Mouse (Mus musculus): ENCODE measurements around the gene Pts. TPM values are rescaled to one million over a fixed set of nuclear protein-coding genes. Genes with fewer than 3 reads are reported as not detected.
A peak's percentile ranks its signal among the peaks of the same experiment; 100 is the strongest.

The Pts gene
- polyA plus RNA-seq, 1 experiment from 2014 or later: 83.6 TPM

DNA sequence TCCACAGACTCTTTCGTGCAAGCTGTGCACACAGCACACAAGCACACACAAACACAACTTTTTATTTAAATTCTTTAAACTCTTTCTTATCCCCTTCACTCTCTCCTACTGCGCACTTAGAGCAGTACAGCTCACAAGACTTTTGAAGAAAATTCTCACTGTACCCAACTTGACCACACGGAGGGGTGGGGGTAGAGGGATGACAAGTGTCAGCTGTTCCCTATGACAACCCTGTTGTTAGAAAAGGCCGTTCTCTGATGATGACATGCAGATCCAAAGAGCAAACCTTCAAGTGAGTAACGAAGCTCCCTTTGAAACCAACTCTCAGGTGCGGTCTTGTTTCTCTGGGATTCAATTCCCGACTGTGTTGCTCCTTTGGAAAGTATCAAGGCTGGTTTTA, 664 bp downstream of the Pts start:
- Histone ChIP-seq H3K36me3 (0 out of 2 replicates have a peak, but pooled peaks cover 4% of the 10 kb centered on the region), H3K27me3 (no peaks in the 10 kb centered on the region), H3K9me3 (replicated peaks) (no peaks in the 10 kb centered on the region), H3K4me1 (replicated peaks) (peaks cover 15% of the 10 kb centered on the region), H3K4me2 (peak overlapping the region; percentile 86), H3K4me3 (peak overlapping the region; percentile 98), H3K27ac (no peak overlapping the region), H3K9ac (peak overlapping the region; percentile 86)
- 32% methylated on average over 7 of the region's 7 CpGs for WGBS
- no peak for ATAC-seq (replicated peaks; ENCODE audit: insufficient number of reproducible peaks, insufficient read depth, low FRiP score, low read depth)

DNA sequence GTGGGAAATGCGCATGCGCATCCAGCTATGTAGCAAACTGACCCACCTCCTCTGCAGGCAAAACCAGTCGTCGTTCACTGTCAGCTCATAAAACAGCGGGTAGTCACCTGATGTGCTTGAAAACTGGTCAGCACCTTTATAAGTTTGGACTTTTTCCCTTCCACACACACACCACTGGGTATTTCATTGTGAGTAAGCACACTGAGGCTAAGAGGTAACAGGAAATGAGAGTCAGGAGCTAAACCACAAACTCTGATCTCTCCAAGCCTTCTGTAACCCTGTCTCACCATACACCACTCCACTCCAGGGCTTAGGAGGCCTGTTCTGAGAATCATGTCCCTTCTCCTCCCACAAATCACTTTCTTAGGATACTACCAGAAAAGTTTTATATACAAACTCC, 2.9 kb downstream of the Pts start:
- 78% methylated on average over 5 of the region's 5 CpGs for WGBS
- H3K4me3 ChIP-seq: no peak overlapping the region
- ATAC-seq (replicated peaks; ENCODE audit: insufficient number of reproducible peaks, insufficient read depth, low FRiP score, low read depth): no peak
- no peaks in the 10 kb centered on the region for H3K27me3 ChIP-seq
- H3K27ac ChIP-seq: no peak overlapping the region
- H3K36me3 ChIP-seq: peaks cover 17% of the 10 kb centered on the region; the same call in 1 of the 2 replicates
- H3K9ac ChIP-seq: no peak overlapping the region
- H3K4me1 ChIP-seq (replicated peaks): peaks cover 15% of the 10 kb centered on the region
- no peak overlapping the region for H3K4me2 ChIP-seq
- H3K9me3 ChIP-seq (replicated peaks): no peaks in the 10 kb centered on the region

DNA sequence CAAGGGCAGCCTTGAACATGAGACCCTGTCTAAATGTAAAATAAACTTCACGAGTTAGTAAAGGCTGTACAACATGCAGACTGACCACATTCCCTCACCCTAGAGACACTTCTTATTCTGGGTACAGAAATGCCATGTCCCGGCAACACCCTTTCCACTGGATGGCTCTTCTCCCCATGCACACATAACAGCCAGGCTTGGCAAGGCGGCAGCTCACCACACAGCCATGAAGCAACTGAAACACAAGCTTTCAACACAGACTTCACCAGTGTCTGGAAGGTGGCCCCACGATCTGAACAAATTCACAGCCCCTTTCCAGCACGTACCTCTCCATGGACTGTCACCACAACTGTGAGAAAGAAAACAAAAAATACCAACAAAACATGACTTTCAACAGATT, 3.6 kb downstream of the Pts start:
- H3K27me3 ChIP-seq: no peaks in the 10 kb centered on the region
- no peak for ATAC-seq (replicated peaks; ENCODE audit: insufficient number of reproducible peaks, insufficient read depth, low FRiP score, low read depth)
- H3K9me3 ChIP-seq (replicated peaks): no peaks in the 10 kb centered on the region
- 85% methylated on average over 5 of the region's 5 CpGs for WGBS
- peaks cover 15% of the 10 kb centered on the region for H3K4me1 ChIP-seq (replicated peaks)
- H3K4me3 ChIP-seq: no peak overlapping the region
- H3K36me3 ChIP-seq: peaks cover 17% of the 10 kb centered on the region; the same call in 1 of the 2 replicates
- no peak overlapping the region for H3K27ac ChIP-seq
- H3K4me2 ChIP-seq: no peak overlapping the region
- H3K9ac ChIP-seq: no peak overlapping the region

DNA sequence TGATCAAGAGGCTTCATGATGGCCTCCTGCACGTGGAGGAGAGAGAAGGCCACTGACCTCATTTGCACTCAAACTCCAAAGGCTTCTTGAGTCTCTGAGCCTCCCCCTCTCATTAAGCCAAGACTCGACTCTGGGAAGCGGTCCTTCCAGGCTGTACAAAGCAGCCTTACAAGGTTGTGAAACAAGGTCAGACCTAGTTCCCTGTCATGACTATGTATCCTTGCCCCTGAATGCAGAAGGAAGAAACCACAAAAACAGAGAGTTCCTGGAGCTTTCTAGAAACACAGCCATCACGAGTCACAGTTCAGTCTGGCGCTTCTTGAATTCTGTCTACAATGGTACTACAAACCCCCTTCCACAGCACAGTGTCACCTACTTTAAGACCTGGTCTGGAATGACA, 6.0 kb downstream of the Pts start:
- Histone ChIP-seq H3K27ac (no peak overlapping the region), H3K27me3 (no peaks in the 10 kb centered on the region), H3K4me3 (no peak overlapping the region), H3K4me1 (replicated peaks) (peaks cover 10% of the 10 kb centered on the region), H3K9me3 (replicated peaks) (no peaks in the 10 kb centered on the region), H3K4me2 (no peak overlapping the region), H3K9ac (no peak overlapping the region), H3K36me3 (peaks cover 17% of the 10 kb centered on the region; the same call in 1 of the 2 replicates)
- 81% methylated on average over 5 of the region's 5 CpGs for WGBS
- ATAC-seq (replicated peaks; ENCODE audit: insufficient number of reproducible peaks, insufficient read depth, low FRiP score, low read depth): no peak

DNA sequence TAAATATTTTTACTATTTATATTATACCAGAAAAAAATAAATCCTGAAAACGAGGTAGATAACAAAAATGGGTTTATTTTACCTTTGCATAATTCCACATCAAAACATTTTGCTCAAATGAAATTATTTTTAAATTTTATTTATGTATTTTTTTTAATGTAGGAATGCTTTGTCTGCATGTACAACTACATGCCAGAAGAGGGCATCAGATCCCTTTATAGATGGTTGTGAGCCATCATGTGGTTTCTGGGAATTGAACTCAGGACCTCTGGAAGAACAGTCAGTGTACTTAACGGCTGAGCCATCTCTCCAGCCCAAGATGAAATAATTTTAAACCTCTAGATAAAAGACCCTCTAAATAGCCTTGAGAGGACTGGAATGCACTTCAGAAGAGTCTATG, 7.0 kb downstream of the Pts start:
- no peak for ATAC-seq (replicated peaks; ENCODE audit: insufficient number of reproducible peaks, insufficient read depth, low FRiP score, low read depth)
- Histone ChIP-seq H3K4me2 (no peak overlapping the region), H3K27ac (no peak overlapping the region), H3K4me3 (no peak overlapping the region), H3K4me1 (replicated peaks) (peaks cover under 1% of the 10 kb centered on the region; the same call in 1 of the 2 replicates), H3K27me3 (no peaks in the 10 kb centered on the region), H3K36me3 (peaks cover 17% of the 10 kb centered on the region; the same call in 1 of the 2 replicates), H3K9me3 (replicated peaks) (no peaks in the 10 kb centered on the region), H3K9ac (no peak overlapping the region)
- WGBS: 49% methylated on average over 2 of the region's 2 CpGs

DNA sequence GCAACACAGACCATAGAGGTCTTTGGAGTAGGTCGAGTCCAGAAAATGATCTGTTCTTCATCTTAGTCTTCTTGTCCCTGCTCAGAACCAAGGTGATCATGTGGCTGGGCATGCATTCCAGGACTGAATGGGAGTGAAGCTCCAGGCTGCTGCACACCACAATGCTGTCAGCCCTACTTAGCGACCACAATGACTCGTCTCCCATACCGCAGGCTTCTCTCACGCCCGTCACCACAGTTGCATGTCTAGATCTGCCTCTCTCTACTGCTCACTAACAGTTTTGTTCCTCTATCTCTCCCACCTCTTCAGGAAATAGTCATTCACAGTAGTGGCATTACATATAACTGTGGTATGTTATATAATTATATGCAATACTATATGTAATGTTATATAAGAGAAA, 7.8 kb downstream of the Pts start:
- WGBS: 69% methylated on average over 6 of the region's 6 CpGs
- no peak overlapping the region for H3K27ac ChIP-seq
- H3K9me3 ChIP-seq (replicated peaks): no peaks in the 10 kb centered on the region
- H3K4me2 ChIP-seq: no peak overlapping the region
- H3K4me3 ChIP-seq: no peak overlapping the region
- H3K36me3 ChIP-seq: peaks cover 17% of the 10 kb centered on the region; the same call in 1 of the 2 replicates
- no peaks in the 10 kb centered on the region for H3K4me1 ChIP-seq (replicated peaks)
- no peak for ATAC-seq (replicated peaks; ENCODE audit: insufficient number of reproducible peaks, insufficient read depth, low FRiP score, low read depth)
- no peaks in the 10 kb centered on the region for H3K27me3 ChIP-seq
- no peak overlapping the region for H3K9ac ChIP-seq

DNA sequence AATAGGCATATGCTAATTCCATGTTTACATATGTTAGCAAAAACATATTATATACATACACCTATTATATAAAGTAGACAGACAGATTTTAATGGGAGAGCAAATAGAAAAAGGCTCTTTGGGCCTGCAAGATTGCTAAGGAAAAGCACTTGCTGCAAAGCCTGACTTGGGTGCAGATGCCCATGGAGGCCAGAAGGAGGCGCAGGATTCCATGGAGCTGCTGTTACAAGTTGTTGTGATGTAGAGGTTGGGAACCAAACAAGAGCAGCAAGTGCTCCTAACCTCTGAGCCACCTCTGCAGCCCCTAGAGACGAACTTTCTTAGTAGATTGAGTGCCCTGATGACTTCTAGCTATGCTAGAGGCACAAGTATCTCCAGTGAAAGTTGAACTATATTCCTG, 9.7 kb downstream of the Pts start:
- no peak overlapping the region for H3K27ac ChIP-seq
- WGBS: 15% methylated on average over 2 of the region's 2 CpGs
- ATAC-seq (replicated peaks; ENCODE audit: insufficient number of reproducible peaks, insufficient read depth, low FRiP score, low read depth): no peak
- no peak overlapping the region for H3K9ac ChIP-seq
- H3K4me3 ChIP-seq: no peak overlapping the region
- H3K4me1 ChIP-seq (replicated peaks): no peaks in the 10 kb centered on the region
- H3K36me3 ChIP-seq: peaks cover 13% of the 10 kb centered on the region; the same call in 1 of the 2 replicates
- no peak overlapping the region for H3K4me2 ChIP-seq
- H3K27me3 ChIP-seq: no peaks in the 10 kb centered on the region
- no peaks in the 10 kb centered on the region for H3K9me3 ChIP-seq (replicated peaks)

DNA sequence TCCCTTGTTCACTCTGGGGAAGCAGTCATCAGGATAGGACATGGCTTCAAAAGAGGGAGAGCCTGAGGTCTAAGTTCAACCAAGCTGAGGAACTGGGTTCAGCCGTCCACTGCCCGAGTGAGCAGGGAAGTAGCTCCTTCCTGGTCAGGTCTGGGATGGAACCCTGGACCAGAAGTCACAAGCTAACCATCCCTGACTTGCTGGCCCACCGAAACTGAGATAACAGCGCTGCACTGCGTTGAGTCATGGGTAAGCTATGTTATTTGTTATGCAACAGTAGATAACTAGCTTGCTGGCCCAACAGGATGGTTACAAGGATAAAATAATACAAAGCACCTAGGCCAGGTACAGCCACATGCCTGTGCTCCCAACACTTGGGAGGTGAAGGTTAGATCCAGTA, 13.1 kb downstream of the Pts start:
- Histone ChIP-seq H3K4me2 (no peak overlapping the region), H3K9ac (no peak overlapping the region), H3K4me1 (replicated peaks) (no peaks in the 10 kb centered on the region), H3K36me3 (no peaks in the 10 kb centered on the region; the same call in 1 of the 2 replicates), H3K27ac (no peak overlapping the region), H3K9me3 (replicated peaks) (no peaks in the 10 kb centered on the region), H3K4me3 (no peak overlapping the region), H3K27me3 (no peaks in the 10 kb centered on the region)
- no peak for ATAC-seq (replicated peaks; ENCODE audit: insufficient number of reproducible peaks, insufficient read depth, low FRiP score, low read depth)
- WGBS: 53% methylated on average over 5 of the region's 5 CpGs

DNA sequence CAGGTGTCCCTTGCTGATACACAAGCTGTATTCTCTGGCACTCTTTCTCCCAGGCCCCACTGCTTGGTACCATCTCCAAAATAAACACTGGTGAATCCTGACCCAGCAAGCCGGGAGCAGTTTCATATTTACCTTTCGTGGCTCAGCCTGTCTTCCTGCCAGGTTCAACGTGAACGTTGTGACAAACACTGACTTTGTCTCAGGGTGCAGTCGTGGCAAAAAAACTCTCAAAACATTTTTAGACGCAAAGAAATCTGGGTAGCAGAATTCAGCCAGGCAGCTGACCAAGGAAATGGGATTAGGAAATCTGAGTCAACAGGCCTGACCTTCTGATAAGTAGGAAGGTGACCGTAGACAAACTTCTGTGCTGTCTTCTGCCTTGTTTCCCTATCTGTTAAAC, 21.0 kb downstream of the Pts start:
- no peak for ATAC-seq (replicated peaks; ENCODE audit: insufficient number of reproducible peaks, insufficient read depth, low FRiP score, low read depth)
- no peak overlapping the region for H3K27ac ChIP-seq
- no peak overlapping the region for H3K9ac ChIP-seq
- H3K9me3 ChIP-seq (replicated peaks): no peaks in the 10 kb centered on the region
- no peaks in the 10 kb centered on the region for H3K27me3 ChIP-seq
- H3K4me2 ChIP-seq: no peak overlapping the region
- 44% methylated on average over 7 of the region's 7 CpGs for WGBS
- no peak overlapping the region for H3K4me3 ChIP-seq
- H3K36me3 ChIP-seq: no peaks in the 10 kb centered on the region
- no peaks in the 10 kb centered on the region for H3K4me1 ChIP-seq (replicated peaks)

DNA sequence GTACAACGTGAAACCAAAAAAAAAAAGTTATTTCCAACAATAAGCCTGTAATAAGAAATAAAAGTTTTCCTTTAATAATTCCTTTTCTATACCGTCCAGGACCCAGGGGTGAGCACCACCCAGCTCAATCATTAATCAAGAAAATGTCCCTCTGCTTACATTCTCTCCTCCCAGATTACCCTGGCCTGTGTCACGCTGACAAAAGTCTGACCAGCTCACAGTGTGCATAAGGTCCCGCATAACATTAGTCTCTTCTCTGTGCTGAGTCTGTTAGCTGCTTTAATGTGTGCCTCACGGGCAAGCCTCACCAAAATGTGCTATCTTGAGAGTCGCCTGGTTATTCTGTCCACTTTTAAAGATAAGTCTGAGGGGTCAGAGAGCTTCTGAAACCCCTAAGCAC, 23.1 kb downstream of the Pts start:
- Histone ChIP-seq H3K4me1 (replicated peaks) (no peaks in the 10 kb centered on the region), H3K36me3 (no peaks in the 10 kb centered on the region), H3K9me3 (replicated peaks) (no peaks in the 10 kb centered on the region), H3K4me3 (no peak overlapping the region), H3K9ac (no peak overlapping the region), H3K27ac (no peak overlapping the region), H3K4me2 (no peak overlapping the region), H3K27me3 (no peaks in the 10 kb centered on the region)
- ATAC-seq (replicated peaks; ENCODE audit: insufficient number of reproducible peaks, insufficient read depth, low FRiP score, low read depth): no peak
- 35% methylated on average over 6 of the region's 6 CpGs for WGBS

DNA sequence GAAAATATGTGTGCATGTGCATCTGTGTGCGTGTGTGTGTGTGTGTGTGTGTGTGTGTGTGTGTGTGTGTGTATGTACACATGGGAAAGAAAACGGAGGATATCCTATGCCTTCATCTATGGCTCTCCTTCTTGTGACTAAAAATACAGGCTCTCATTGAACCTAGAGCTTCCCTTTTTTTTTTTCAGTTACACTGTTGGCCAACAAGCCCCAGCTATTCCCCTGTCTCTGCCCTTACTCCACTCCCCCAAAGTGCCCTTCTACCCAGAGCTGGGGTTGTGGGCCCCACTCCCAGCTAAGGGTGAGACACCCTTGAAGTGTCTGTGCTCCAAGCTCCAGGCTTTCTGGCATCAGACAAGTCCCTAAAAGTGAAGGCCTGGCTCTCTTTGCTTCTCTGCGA, 25.6 kb downstream of the Pts start:
- Histone ChIP-seq H3K27ac (no peak overlapping the region), H3K27me3 (no peaks in the 10 kb centered on the region), H3K36me3 (no peaks in the 10 kb centered on the region), H3K4me3 (no peak overlapping the region), H3K9ac (no peak overlapping the region), H3K4me2 (no peak overlapping the region), H3K9me3 (replicated peaks) (no peaks in the 10 kb centered on the region), H3K4me1 (replicated peaks) (no peaks in the 10 kb centered on the region)
- 81% methylated on average over 3 of the region's 3 CpGs for WGBS
- ATAC-seq (replicated peaks; ENCODE audit: insufficient number of reproducible peaks, insufficient read depth, low FRiP score, low read depth): no peak

DNA sequence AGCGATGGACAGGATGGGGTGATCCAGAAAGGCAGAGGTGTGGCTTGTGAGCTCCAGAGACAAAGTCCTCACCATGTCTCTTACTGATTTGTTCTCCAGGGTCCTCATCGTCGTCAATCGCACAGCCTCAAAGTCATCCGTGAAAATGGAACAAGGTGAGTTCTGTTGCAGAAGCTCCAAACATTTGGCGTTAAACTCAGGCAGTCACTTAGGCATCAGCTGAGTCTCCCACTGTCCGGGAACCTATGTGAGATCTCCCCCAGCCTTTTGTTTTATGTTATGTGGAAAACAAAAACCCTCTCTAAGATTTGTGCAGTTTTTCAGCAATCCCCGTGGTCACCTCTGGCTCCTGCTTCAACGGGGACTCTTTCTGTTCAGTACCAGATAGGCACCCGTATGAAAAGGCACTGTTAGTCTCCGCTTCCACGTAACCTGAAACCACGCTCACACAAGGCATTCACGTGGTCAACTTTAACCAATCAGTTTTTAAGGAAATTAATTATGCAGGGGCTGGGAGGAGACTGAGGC, 27.5 kb downstream of the Pts start:
- Histone ChIP-seq H3K27ac (no peak overlapping the region), H3K4me2 (peak overlapping the region; percentile 57), H3K36me3 (no peaks in the 10 kb centered on the region), H3K4me1 (replicated peaks) (peaks cover 5% of the 10 kb centered on the region), H3K9me3 (replicated peaks) (no peaks in the 10 kb centered on the region), H3K9ac (peak overlapping the region; percentile 37; the same call in 1 of the 2 replicates), H3K27me3 (no peaks in the 10 kb centered on the region), H3K4me3 (peak overlapping the region; percentile 40)
- peak; percentile 83 for ATAC-seq (replicated peaks; ENCODE audit: insufficient number of reproducible peaks, insufficient read depth, low FRiP score, low read depth)
- 19% methylated on average over 14 of the region's 14 CpGs for WGBS

Data from heart, embryonic 15.5 days (tissue).